ENCODE assay signal across 18 mouse cellular contexts in the genomic region with DNA sequence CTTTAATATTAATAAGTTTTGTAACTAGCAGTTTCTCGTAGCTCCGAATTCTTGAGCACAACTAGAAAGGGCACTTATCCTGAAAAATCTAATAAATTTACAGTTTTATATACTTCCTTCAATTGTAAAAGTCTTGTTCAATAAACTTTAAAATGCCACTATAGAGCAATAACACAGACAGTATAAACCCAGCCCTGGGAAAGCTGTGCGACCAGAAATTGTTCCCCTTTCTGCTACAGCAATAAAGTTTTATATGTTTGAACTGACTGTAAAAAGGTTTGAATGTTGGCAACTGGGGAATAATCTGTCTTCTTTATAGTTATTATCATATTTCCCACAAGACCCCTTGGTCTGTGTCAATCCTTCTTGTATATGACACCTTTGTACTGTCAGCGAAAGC.
DNase-seq lines count a peak whose midpoint lies in the region; ATAC-seq and TF ChIP-seq lines count a peak whose summit lies in the region.
"Had no signal": no experiment of that assay in that cellular context is flagged by ENCODE, and none has a peak within 500 bp of the region (broad histone marks: within the 10 kb centered on the region; RNA-seq: fewer than 3 reads in every experiment).

No protein-coding gene starts in this region.

- no peaks in the 10 kb centered on the region for H3K27me3 ChIP-seq in neural tube, embryonic 13.5 days
- no peaks in the 10 kb centered on the region for H3K27me3 ChIP-seq in intestine, postnatal 0 days (replicated peaks; ENCODE audit: control insufficient read depth, insufficient read depth, low read length)
- H3K27me3 ChIP-seq in limb, embryonic 14.5 days (ENCODE audit: control insufficient read depth, insufficient read depth, low read length) = peaks cover 27% of the 10 kb centered on the region; the same call in 1 of the 2 replicates
- no peaks in the 10 kb centered on the region for H3K27me3 ChIP-seq in hindbrain, embryonic 11.5 days (ENCODE audit: control insufficient read depth, insufficient read depth, low read length)
- H3K27me3 ChIP-seq: embryonic facial prominence, embryonic 12.5 days; heart, embryonic 12.5 days had no signal

- H3K4me3 ChIP-seq in neural tube, embryonic 13.5 days = no peak overlapping the region
- H3K4me3 ChIP-seq in intestine, postnatal 0 days (ENCODE audit: low read depth, low read length) = no peak overlapping the region
- no peak overlapping the region for H3K4me3 ChIP-seq in limb, embryonic 14.5 days (replicated peaks; ENCODE audit: low read length)
- no peak overlapping the region for H3K4me3 ChIP-seq in hindbrain, embryonic 11.5 days (ENCODE audit: low read depth, low read length)
- H3K4me3 ChIP-seq: embryonic facial prominence, embryonic 12.5 days; gastrocnemius, adult 2 months; heart, embryonic 12.5 days; hindbrain, embryonic 10.5 days had no signal

- H3K4me2 ChIP-seq in neural tube, embryonic 13.5 days = no peak overlapping the region
- no peak overlapping the region for H3K4me2 ChIP-seq in intestine, postnatal 0 days (replicated peaks; ENCODE audit: low read depth)
- H3K4me2 ChIP-seq in limb, embryonic 14.5 days (replicated peaks; ENCODE audit: low read depth, low read length, severe bottlenecking) = no peak overlapping the region
- H3K4me2 ChIP-seq in hindbrain, embryonic 11.5 days (replicated peaks; ENCODE audit: low read depth, low read length) = no peak overlapping the region
- H3K4me2 ChIP-seq: embryonic facial prominence, embryonic 12.5 days; heart, embryonic 12.5 days had no signal

- no peak overlapping the region for H3K27ac ChIP-seq in neural tube, embryonic 13.5 days (replicated peaks)
- no peak overlapping the region for H3K27ac ChIP-seq in intestine, postnatal 0 days (ENCODE audit: low read depth, low read length)
- no peak overlapping the region for H3K27ac ChIP-seq in limb, embryonic 14.5 days (replicated peaks; ENCODE audit: low read depth, low read length)
- no peak overlapping the region for H3K27ac ChIP-seq in hindbrain, embryonic 11.5 days (ENCODE audit: low read depth, low read length)
- H3K27ac ChIP-seq: embryonic facial prominence, embryonic 12.5 days; gastrocnemius, adult 2 months; hindbrain, embryonic 10.5 days had no signal

- H3K9ac ChIP-seq in neural tube, embryonic 13.5 days = no peak overlapping the region
- H3K9ac ChIP-seq in intestine, postnatal 0 days (ENCODE audit: low read depth, low read length) = no peak overlapping the region
- H3K9ac ChIP-seq in limb, embryonic 14.5 days (ENCODE audit: low read depth, low read length, severe bottlenecking) = no peak overlapping the region
- no peak overlapping the region for H3K9ac ChIP-seq in hindbrain, embryonic 11.5 days (ENCODE audit: low read depth, low read length)
- H3K9ac ChIP-seq: embryonic facial prominence, embryonic 12.5 days; heart, embryonic 12.5 days had no signal

- H3K4me1 ChIP-seq in neural tube, embryonic 13.5 days (replicated peaks) = peaks cover 60% of the 10 kb centered on the region
- no peaks in the 10 kb centered on the region for H3K4me1 ChIP-seq in intestine, postnatal 0 days (replicated peaks; ENCODE audit: control insufficient read depth, insufficient read depth, low read length)
- peaks cover 22% of the 10 kb centered on the region for H3K4me1 ChIP-seq in limb, embryonic 14.5 days (ENCODE audit: control insufficient read depth, insufficient read depth, low read length)
- peaks cover 10% of the 10 kb centered on the region for H3K4me1 ChIP-seq in hindbrain, embryonic 11.5 days (replicated peaks; ENCODE audit: control insufficient read depth, insufficient read depth, low read length)

- TF ChIP-seq CTCF in intestine, postnatal 0 days (IDR thresholded peaks at IDR 0.05; ENCODE audit: low read depth) = no peak

- TF ChIP-seq POLR2A in limb, embryonic 14.5 days (IDR thresholded peaks at IDR 0.05; ENCODE audit: borderline replicate concordance, extremely low read depth, insufficient read depth, insufficient read length) = no peak

- ATAC-seq in neural tube, embryonic 13.5 days (ENCODE audit: low read depth) = peak; percentile 40; the same call in 1 of the 2 replicates
- ATAC-seq in intestine, postnatal 0 days = peak; percentile 48
- peak; percentile 74 for ATAC-seq in limb, embryonic 14.5 days (ENCODE audit: low FRiP score, low read depth)
- ATAC-seq in hindbrain, embryonic 11.5 days (ENCODE audit: low FRiP score) = no peak
- ATAC-seq: forebrain, embryonic 16.5 days; hindbrain, embryonic 16.5 days had no signal

- DNase-seq in neural tube, embryonic 10.5 days (ENCODE audit: extremely low spot score, low spot score) = no peak
- peak; percentile 63 for DNase-seq in limb, embryonic 14.5 days (ENCODE audit: low spot score)
- DNase-seq in testis, postnatal 14 days (ENCODE audit: low spot score) = no peak
- DNase-seq in testis, postnatal 10 days (ENCODE audit: low spot score) = no peak
- no peak for DNase-seq in hindbrain, embryonic 11.5 days (ENCODE audit: low spot score)
- DNase-seq: adrenal gland, adult 2 months; cerebellum, adult 11 months; cerebellum, adult 8-10 months; cerebellum, postnatal 14 days; gastrocnemius, adult 2 months; gastrocnemius, postnatal 25 days had no signal

- H3K36me3 ChIP-seq in neural tube, embryonic 13.5 days = no peaks in the 10 kb centered on the region
- no peaks in the 10 kb centered on the region for H3K36me3 ChIP-seq in intestine, postnatal 0 days (ENCODE audit: control insufficient read depth, insufficient read depth)
- H3K36me3 ChIP-seq in limb, embryonic 14.5 days (ENCODE audit: control insufficient read depth, insufficient read depth, low read length) = no peaks in the 10 kb centered on the region
- H3K36me3 ChIP-seq in hindbrain, embryonic 11.5 days (ENCODE audit: control insufficient read depth, insufficient read depth, low read length) = no peaks in the 10 kb centered on the region

- WGBS in neural tube, embryonic 13.5 days = 58% methylated on average over 4 of the region's 4 CpGs
- WGBS in intestine, postnatal 0 days = 56% methylated on average over 4 of the region's 4 CpGs
- WGBS in limb, embryonic 14.5 days = 30% methylated on average over 4 of the region's 4 CpGs
- WGBS in hindbrain, embryonic 11.5 days = 94% methylated on average over 4 of the region's 4 CpGs

- H3K9me3 ChIP-seq in neural tube, embryonic 13.5 days = 0 out of 2 replicates have a peak, but pooled peaks cover 5% of the 10 kb centered on the region
- H3K9me3 ChIP-seq in intestine, postnatal 0 days (ENCODE audit: control insufficient read depth) = no peaks in the 10 kb centered on the region
- H3K9me3 ChIP-seq in limb, embryonic 14.5 days (ENCODE audit: control insufficient read depth, low read length) = peaks cover 5% of the 10 kb centered on the region; the same call in 1 of the 2 replicates
- H3K9me3 ChIP-seq in hindbrain, embryonic 11.5 days (ENCODE audit: control insufficient read depth, low read length) = no peaks in the 10 kb centered on the region
- H3K9me3 ChIP-seq: embryonic facial prominence, embryonic 12.5 days; heart, embryonic 12.5 days; hindbrain, embryonic 10.5 days had no signal
